Mouse (Mus musculus) ES-E14 (cell line): ENCODE data around the gene Tbc1d8b. TPM values are rescaled to one million over a fixed set of nuclear protein-coding genes. Genes with fewer than 3 reads are reported as not detected.

ENCODE experiments used
- DNase-seq: peaks from one replicate; pipeline ENCODE4 v3.0.0-alpha.2; 2013; ENCODE audit warnings: low read depth, low spot score
- H3K27ac ChIP-seq: 2 replicates; pipeline ENCODE4 v1.5.1; 2012; ENCODE audit warnings: low read depth, mild to moderate bottlenecking, low read length, moderate library complexity, mixed read lengths; ENCODE audit not compliant: poor library complexity, insufficient read depth, severe bottlenecking
- H3K36me3 ChIP-seq: 2 replicates; pipeline ENCODE4 v1.6.1; 2012; ENCODE audit warnings: mild to moderate bottlenecking, low read length, moderate library complexity, mixed read lengths; ENCODE audit not compliant: control insufficient read depth, poor library complexity, insufficient read depth, severe bottlenecking
- H3K4me1 ChIP-seq, 2 experiments: fragments of 150-350 bp in 1 of 2; sonication (generic) in 1 of 2; 2 replicates each; pipeline ENCODE4 v1.6.1; 2012; ENCODE audit warnings: low read length in 2 of 2, mild to moderate bottlenecking in 1 of 2, mixed read lengths in 1 of 2; ENCODE audit not compliant: control insufficient read depth in 2 of 2, insufficient read depth in 2 of 2, poor library complexity in 1 of 2
- H3K4me3 ChIP-seq, 2 experiments: fragments of 150-350 bp in 1 of 2; sonication (generic) in 1 of 2; 2 replicates each; pipeline ENCODE4 v1.5.1; 2012; ENCODE audit warnings: low read length in 2 of 2, low read depth in 1 of 2, mild to moderate bottlenecking in 1 of 2, mixed read lengths in 1 of 2; ENCODE audit not compliant: insufficient read depth in 1 of 2, poor library complexity in 1 of 2, severe bottlenecking in 1 of 2
- H3K9ac ChIP-seq: 2 replicates; pipeline ENCODE4 v1.6.1; 2012; ENCODE audit warnings: low read depth, mild to moderate bottlenecking, low read length, mixed read lengths; ENCODE audit not compliant: poor library complexity, insufficient read depth, severe bottlenecking
- H3K9me3 ChIP-seq: fragments of 150-350 bp; sonication (generic); 2 replicates; pipeline ENCODE4 v1.6.1; 2012; ENCODE audit warnings: low read depth, mild to moderate bottlenecking, low read length; ENCODE audit not compliant: control insufficient read depth, insufficient read depth
- CHD2 ChIP-seq: IDR thresholded peaks from 2 replicates; pipeline ENCODE4 v1.6.1; 2014; ENCODE audit warnings: mild to moderate bottlenecking, low read depth, low read length, inconsistent platforms
- HCFC1 ChIP-seq: IDR thresholded peaks from 2 replicates; pipeline ENCODE4 v1.6.1; 2012; ENCODE audit warnings: low read length, inconsistent platforms, borderline replicate concordance; ENCODE audit not compliant: insufficient read depth
- MAFK ChIP-seq: IDR thresholded peaks from 2 replicates; pipeline ENCODE4 v1.6.1; 2014; ENCODE audit warnings: mild to moderate bottlenecking, low read depth, low read length, inconsistent platforms; ENCODE audit not compliant: insufficient read depth
- ZC3H11A ChIP-seq: IDR thresholded peaks from 2 replicates; pipeline ENCODE4 v1.6.1; 2012; ENCODE audit warnings: low read depth, mild to moderate bottlenecking, inconsistent platforms, low read length, borderline replicate concordance
- ZNF384 ChIP-seq: IDR thresholded peaks from 2 replicates; pipeline ENCODE4 v1.6.1; 2012; ENCODE audit warnings: low read depth, low read length, inconsistent platforms
- in situ Hi-C, 2 experiments: fragments of 600-800 bp; cut with MboI; formaldehyde crosslinking; loops; one replicate each; pipeline ENCODE4 v1.15.1; 2025; ENCODE audit warnings: low sequenced_read_pairs in 2 of 2, inconsistent platforms in 1 of 2; ENCODE audit not compliant: unreplicated experiment in 2 of 2
- total RNA-seq: library from RNA; depleted of rRNA; stranded (reverse); fragments of 300-350 nt; gene quantifications from 2 replicates; pipeline ENCODE4 v1.2.3, GENCODE M21; 2012; rRNA removed

Gene Tbc1d8b
- total RNA-seq, result 0.85 and 1.9 TPM in 2 replicates

GRCm38 (mm10) chrX:139684775-139685695 lies at the start of gene Tbc1d8b:
TSS of gene Tbc1d8b (plus strand) at chrX:139684996.
- Histone ChIP-seq H3K27ac (no peak within 1 kb of the TSS), H3K9ac (peak within 1 kb of the TSS; percentile 76), H3K36me3 (no peaks in the 10 kb centered on the region), H3K9me3 (no peaks in the 10 kb centered on the region), H3K4me1 (no peaks in the 10 kb centered on the region), H3K4me3 (peak within 1 kb of the TSS; percentile 78 to 85)
- DNase-seq, result peak; percentile 53
- in situ Hi-C loops, result no loop called here
- TF ChIP-seq HCFC1 (peak; percentile 95), MAFK (no peak)

- in situ Hi-C loops, result no loop called here
- no peak for TF ChIP-seq ZNF384
- TF ChIP-seq CHD2, result no peak
- TF ChIP-seq MAFK, result no peak
- no peak for TF ChIP-seq HCFC1
- no peak for TF ChIP-seq ZC3H11A
- Histone ChIP-seq H3K9me3 (no peaks in the 10 kb centered on the region), H3K4me1 (no peaks in the 10 kb centered on the region), H3K36me3 (no peaks in the 10 kb centered on the region), H3K9ac (no peak overlapping the region), H3K4me3 (no peak overlapping the region), H3K27ac (no peak overlapping the region)
- DNase-seq, result no peak
Observed at GRCm38 (mm10) chrX:139639744-139640143, 45.1 kb upstream of the Tbc1d8b start.

DNA sequence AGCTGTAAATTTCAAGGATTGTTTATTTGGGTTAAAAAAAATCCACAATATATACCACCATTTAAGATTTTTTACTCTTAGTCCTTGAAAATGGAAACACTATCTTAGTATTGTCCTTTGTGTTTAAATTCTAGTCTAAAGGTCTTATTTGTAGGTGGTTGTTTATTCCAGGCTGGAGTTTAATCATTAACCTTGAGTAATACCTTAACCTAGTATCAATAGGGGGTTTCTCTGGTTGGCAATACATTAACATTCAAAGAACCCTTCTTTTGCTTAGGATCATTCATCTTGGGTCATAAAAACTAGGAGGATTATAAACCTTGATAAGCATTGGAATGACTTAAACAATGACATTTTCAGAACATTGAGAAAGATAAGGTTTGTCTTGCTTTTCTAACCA lies 44.4 kb upstream of the Tbc1d8b start:
- no peak overlapping the region for H3K27ac ChIP-seq
- no peak for DNase-seq
- no peaks in the 10 kb centered on the region for H3K36me3 ChIP-seq
- H3K9me3 ChIP-seq, result no peaks in the 10 kb centered on the region
- in situ Hi-C loops, result no loop called here
- no peak overlapping the region for H3K9ac ChIP-seq
- H3K4me3 ChIP-seq, result no peak overlapping the region
- H3K4me1 ChIP-seq, result no peaks in the 10 kb centered on the region
- TF ChIP-seq CHD2 (no peak), MAFK (no peak), ZC3H11A (no peak), ZNF384 (no peak), HCFC1 (no peak)

GRCm38 (mm10) chrX:139652226-139652625 lies 32.6 kb upstream of the Tbc1d8b start:
- in situ Hi-C loops, result loop anchor here in 1 of 2 experiments (25.0 kb wide), 1 partner anchor 215 kb away; no protein-coding TSS in a partner anchor
- TF ChIP-seq MAFK, result no peak
- TF ChIP-seq HCFC1, result no peak
- no peak for TF ChIP-seq CHD2
- no peak for TF ChIP-seq ZC3H11A
- no peaks in the 10 kb centered on the region for H3K9me3 ChIP-seq
- no peaks in the 10 kb centered on the region for H3K4me1 ChIP-seq
- no peak overlapping the region for H3K27ac ChIP-seq
- H3K9ac ChIP-seq, result no peak overlapping the region
- no peak for DNase-seq
- no peak overlapping the region for H3K4me3 ChIP-seq
- no peaks in the 10 kb centered on the region for H3K36me3 ChIP-seq
